Mouse (Mus musculus) adrenal gland, postnatal 36 days (tissue): ENCODE results near the gene Aifm2. TPM values are rescaled to one million over a fixed set of nuclear protein-coding genes. Genes with fewer than 3 reads are reported as not detected.

Experiments
- DNase-seq, 2 experiments: peaks; one replicate each; pipeline ENCODE4 v3.0.0; 2021; ENCODE audit warnings: mixed read lengths in 1 of 2
- total RNA-seq, 2 experiments: library from RNA; stranded (reverse); gene quantifications; 2 replicates each; pipeline ENCODE4 v1.2.3; 2021

The Aifm2 gene
- total RNA-seq, 2 experiments from 2014 or later: 187 to 377 TPM

DNA sequence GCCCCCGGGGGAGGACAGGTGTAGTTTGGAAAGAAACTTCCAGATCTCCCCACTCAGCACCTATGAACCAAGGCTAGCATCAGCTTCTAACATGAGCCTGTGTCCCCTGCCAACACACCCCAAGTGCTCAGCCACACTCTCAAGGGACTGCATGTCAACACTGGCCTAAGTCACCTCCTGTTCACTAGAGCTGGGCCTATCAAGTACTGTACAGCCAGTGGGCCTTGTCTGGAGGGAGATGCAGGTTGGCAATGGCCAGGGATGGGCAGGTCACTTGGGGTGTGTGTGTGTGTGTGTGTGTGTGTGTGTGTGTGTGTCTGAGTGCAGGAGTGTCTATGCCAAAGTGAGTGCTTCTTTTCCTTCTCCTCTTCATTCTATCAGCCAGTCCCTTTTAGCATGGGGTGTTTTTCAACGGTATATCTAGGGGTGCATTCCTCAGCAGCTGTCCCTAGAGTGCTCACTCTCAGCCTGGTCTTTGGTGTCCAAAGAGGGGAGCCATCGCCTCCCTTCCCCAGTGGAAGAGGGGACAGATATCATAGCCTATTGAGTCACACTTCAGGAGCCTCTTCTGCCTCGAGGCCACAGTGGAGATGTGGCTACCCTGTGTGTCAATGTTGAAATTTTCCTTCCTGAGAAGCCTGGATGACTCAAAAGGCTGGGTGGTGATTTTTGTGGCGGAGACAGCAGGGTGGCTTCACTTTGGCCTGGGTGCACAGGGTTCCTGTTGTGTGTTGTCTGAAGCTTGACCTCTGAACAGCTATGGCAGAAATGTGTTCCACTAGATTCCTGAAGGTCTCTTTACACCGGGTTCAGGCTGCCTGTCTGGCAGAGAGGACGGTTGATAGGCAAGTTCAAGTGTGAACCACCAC is 1.2 kb downstream of the Aifm2 start:
- peak; percentile 59 to 64 for DNase-seq

DNA sequence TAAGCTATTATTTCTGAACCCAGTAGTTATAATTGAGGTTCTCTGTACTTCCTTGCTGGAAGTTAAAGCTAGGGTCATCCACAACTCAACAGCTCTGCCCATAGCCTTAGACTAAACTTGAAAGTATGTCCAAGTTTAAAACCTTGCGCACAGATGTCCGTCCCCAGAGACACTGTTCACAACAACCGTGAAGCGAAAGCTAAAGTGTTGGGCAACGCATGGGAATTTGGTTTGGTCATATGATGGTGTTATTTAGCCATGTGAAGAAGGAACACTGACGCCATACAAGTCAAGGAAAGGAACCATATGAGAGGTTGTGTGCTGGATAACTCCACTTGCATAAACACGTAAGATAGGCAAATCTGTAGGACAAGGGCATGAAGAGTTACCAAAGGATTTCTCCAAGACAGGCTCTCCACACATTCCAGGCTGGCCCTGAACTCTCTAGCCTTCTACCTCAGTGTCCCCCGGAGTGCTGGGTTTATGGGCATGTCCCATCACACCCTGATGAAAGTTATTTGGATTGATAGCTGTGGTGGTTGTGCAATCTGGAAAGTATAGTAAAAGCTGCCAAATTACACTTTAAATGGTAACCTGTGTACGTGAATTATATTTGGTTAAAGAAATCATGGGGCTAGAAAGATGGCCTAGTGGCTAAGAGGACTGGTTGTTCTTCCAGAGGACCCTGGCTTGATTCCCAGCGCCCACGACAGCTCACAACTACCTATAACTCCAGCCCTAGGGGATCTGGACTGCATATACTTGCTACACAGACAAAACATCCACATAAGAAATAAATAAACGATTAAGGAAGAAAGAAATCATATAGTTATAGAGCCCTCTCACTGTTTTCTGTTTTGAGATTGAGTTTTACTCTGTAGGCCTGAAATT is 2.6 kb downstream of the Aifm2 start:
- DNase-seq: no peak

GRCm38 (mm10) chr10:61720331-61720730 is 5.3 kb downstream of the Aifm2 start:
- DNase-seq: peak; percentile 65 to 85

DNA sequence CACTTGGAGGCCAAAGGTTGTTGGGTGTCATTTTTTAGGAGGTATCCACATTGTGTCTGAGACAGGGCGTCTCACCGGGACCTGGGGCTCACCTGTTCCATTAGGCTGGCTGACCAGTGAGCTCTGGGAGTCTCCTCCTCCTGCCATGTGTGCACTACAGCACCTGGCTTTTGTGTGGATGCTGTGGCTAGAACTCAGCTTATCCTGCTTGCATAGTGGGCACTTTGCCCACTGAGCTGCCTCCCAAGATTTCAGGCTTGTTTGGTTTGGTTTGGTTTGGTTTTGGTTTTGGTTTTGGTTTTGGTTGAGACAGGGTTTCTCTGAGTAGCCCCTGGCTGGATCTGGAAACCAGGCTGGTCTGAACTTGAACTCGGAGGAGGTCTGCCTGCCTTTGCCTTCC is 7.2 kb downstream of the Aifm2 start:
- no peak for DNase-seq

DNA sequence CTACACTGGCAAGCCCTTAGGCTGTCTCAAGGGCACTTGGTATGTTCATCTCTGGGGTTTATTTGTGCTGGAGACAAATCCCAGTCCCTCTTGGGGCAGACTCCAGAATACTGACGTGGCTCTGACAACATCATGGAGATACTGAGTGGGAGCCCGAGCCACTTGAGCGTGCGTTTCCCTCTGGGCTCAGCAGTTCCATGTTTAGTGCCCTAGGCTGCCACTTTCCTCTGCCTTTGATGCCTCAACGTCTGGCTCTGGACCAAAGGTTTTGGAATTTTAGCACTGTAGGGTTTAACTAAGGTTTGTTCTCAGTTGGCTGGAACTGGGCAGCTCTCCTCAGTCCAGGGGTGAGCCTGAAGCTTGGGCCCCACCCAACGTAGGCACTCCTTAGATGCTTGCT is 8.2 kb downstream of the Aifm2 start:
- no peak for DNase-seq

DNA sequence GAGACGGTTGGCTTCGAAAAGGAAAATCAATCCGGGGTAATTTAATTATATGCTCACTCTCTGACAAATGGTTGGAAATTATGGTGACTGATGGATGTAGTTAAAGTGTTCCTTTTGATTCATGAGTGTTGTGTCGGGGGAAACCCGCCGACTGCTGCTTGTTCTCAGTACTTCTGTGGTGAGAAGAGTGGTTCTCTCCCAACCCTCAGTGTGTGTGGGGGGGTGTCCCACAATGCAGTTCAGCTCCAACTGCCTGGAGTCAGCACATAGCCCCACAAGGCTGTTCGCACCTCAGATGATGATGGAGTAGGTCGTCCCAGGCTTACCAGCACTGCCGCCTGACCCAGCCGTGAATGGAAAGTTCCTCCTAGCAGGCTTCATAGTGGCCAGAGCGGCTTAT is 14.1 kb downstream of the Aifm2 start:
- no peak for DNase-seq

DNA sequence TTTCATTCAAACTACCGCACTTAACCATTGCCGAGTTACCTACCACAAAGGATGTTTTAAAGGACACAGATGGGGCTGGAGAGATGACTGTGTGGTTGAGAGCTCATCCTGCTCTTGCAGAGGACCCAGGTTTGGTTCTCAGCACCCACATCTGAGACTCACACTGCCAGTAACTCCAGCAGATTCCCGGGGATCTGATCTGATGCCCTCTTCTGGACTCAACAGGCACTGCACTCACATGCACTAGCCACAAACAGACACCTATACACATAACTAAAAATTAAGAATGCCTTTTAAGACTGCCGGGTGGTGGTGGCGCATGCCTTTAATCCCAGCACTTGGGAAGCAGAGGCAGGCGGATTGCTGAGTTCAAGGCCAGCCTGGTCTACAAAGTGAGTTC is 15.1 kb downstream of the Aifm2 start:
- DNase-seq: no peak

DNA sequence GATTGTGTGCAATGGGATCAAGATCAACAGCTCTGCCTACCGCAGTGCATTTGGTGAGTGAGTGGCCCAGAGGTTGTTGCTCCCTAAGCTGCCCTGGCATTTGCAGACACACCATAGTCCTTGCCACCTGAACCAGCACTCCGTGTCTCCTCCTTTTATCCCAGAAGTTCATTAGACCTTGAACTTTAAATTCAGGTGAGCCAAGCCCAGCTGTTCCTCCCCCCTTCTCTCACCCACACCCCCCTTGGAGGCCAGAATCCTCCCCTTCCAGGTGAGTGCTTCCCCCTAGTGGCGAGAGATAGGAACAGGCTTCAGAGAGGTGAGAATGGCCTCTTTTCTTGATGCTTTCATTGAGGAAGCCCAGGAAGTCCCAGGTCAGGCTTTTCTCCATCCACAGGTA is 19.3 kb downstream of the Aifm2 start:
- peak in 1 of 2 experiments; percentile 56 for DNase-seq

DNA sequence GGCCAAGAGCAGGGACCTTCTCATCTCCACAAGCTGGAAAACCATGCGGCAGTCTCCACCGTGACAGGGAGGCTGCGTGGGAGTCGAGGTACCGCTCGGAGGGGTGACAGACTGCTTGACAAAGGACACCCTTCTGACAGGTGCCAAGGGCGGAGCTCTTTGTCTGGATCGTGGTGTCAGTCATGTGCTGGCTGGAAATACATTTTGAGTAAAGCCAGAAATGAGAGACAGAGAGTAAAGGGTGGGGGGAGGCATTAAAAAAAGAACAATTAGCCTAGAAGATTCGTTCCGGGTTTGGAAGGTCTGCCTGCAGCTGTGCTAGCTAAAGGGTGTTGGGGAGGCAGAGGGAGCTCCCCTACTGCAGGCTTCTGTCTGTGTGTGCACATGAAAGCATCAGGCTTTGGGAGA is 21.6 kb downstream of the Aifm2 start:
- no peak for DNase-seq

GRCm38 (mm10) chr10:61737537-61737936 is 22.5 kb downstream of the Aifm2 start:
- DNase-seq: no peak

DNA sequence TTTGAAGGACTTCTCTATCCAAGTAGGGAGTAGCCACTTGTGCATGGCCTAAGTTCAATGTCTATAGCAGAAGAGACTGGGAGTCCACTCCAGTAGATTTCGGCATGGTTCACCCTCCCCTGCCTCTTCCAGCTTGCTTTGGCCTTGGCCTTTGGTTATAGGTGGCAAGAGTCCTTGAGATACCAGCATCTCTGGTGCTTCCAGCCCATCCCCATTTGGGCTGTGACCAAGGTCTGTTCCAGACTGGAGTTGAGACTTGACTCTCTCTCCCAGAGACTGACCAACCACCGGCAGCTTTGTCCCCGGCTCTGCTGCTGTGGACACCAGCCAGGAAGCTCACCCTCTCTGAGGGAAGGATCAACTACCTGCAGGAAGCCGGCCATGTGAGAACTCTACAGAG is 23.1 kb downstream of the Aifm2 start:
- peak; percentile 65 to 67 for DNase-seq

DNA sequence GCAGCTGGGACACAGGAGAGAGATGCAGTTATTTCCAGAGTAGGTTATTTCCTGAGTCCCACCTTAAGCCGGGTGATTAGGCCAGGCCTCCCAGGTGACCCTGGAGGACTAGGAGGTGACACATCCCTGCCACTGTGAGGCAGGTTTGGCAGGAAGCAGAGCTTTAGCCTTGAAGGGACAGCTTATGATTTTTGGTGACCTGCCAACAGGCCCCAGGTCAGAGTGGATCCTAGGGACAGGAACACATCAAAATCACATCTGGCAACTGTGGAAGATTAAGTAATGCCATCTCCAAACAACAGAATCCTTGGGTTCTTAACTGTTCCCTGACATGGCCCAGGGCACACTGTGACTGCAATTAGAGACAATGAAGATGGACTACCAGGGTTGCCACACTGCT is 26.2 kb downstream of the Aifm2 start:
- peak; percentile 64 to 77 for DNase-seq

DNA sequence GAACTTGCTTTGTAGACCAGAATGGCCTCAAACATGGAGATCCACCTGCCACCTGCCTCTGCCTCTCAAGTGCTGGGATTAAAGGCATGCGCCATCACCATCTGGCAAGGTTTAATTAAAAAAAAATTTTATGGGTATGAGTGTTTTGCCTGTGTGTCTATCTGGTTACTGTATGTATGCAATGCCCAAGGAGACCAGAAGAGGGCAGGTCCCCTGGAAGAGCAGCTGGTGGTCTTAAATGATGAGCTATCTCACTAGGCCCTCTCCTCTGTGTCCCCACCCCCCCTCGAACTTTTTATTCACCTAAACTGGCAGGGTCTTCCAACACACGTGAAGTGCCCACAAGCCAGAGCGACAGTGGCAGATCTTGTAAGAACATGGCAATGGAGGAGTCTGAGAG is 26.8 kb downstream of the Aifm2 start:
- DNase-seq: no peak

- DNase-seq: peak; percentile 28 to 45
These were observed 27.3 kb downstream of the Aifm2 start for GRCm38 (mm10) chr10:61742336-61742735.

DNA sequence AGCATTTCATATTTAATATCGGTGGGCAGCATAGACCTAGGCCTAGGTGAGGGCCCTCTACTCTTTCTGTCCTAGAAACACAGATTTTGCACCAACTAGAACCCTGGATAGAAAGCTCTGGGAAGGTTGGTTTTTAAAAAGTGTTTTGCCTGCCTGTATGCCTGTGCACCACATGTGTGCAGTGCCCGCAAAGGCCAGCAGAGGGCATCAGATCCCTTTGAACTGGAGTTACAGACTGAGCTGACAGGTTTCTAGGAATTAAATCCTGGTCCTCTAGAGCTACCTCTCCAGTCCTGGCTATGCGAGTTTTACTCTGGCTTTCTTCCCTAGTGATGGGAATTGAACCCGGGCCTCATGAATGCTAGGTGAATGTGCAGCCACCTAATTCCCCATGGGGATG is 30.1 kb downstream of the Aifm2 start:
- DNase-seq: peak; percentile 54 to 63

GRCm38 (mm10) chr10:61747302-61747701 is 32.2 kb downstream of the Aifm2 start:
- no peak for DNase-seq

DNA sequence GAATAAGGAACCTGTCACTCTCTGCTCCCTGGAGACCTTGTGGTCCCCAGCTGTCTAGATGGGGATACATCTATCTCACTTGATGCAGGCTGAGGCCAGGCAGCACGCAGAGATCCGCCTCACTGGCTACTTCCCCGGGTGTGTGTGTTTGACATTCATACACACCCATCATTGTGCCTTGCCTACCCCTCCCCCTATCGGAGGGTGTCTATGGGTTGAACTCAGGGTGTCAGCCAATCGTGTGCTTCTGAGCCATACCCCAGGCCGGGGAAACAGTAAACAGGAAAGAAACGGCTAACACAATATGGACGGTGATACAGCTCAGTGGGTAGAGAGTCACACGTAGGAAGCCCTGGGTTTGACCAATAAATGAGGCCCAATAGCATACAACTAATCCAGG is 35.0 kb downstream of the Aifm2 start:
- DNase-seq: no peak

DNA sequence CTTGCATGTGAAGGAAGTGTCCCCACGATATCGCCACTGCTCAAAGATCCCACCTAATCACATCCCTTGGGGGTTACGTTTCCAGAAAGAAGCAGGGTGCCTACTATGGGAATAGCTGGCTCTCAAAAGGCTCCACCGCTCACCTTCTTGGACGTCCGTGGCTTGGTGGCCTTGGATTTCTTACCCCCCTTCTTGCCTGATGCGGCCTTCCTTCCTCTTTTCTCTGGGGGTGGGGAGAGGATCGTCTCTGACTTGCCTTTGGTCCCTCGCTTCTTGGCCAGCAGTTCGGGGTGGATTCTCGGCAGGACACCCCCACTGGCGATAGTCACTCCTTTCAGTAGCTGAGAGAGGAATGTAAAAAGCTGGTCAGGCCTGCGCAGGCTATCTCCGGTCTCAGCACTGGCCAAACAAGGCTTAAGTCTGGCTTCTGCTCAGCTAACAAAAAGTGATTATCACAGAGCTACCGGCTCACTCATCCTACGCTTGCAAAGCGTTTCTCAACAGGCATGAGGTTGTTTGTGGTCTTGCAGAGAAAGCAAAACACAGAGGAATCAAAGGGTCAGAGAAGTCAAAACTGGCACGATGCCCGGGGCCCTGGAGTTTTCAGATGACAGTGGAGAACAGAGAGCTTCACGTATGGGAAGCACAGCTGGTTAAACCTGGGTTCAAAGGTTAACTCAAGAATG is 36.6 kb downstream of the Aifm2 start:
- peak; percentile 58 to 72 for DNase-seq

- no peak for DNase-seq
These were observed 38.0 kb downstream of the Aifm2 start for GRCm38 (mm10) chr10:61753071-61753470.

- DNase-seq: no peak
These were observed 42.0 kb downstream of the Aifm2 start for GRCm38 (mm10) chr10:61757022-61757421.

DNA sequence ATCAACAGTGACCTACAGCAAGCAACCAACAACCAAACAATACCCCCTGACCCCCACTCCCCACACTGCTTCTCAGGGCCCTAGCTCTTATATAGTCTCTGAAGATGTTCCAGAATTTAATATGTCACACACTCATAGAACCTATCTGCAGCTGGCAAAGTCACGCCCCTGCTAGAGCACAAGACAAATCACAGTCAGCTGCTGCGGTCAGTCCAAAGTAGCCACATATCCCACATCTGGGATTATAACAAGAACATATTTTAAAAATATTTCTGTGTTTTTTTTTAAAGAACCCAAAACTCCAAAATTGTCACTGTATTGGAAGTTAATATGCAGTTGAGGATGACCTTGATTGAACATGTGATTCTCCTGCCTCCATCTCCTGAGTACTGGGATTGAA is 43.8 kb downstream of the Aifm2 start:
- DNase-seq: no peak

DNA sequence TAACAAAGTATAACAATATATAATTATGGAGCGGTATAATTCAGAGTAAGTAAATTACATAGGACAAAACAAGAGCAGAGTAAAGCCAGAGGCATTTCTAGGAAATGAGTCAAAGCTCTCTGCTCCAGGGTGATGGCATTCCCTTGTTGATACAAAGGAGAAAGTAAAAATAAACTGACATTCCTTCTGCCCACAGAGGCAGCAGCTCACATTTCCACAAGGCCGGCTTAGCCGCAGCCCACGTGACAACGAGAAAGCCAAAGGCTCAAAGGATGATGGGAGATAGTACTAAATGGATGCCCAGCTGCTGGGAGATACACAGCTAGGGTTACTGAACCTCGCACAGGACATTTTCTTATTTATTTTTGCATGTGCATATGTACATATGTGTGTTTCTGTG is 44.8 kb downstream of the Aifm2 start:
- DNase-seq: peak; percentile 54 to 61

GRCm38 (mm10) chr10:61764689-61765088 is 49.6 kb downstream of the Aifm2 start:
- no peak for DNase-seq
